Mouse (Mus musculus): Measurements from ENCODE around the gene Slc4a8.

GRCm38 (mm10) chr15:100810243-100810642 lies 48.7 kb downstream of the Slc4a8 start:
- TF ChIP-seq CTCF (IDR thresholded peaks at IDR 0.05; ENCODE audit: low read depth) (no peak), EP300 (IDR thresholded peaks at IDR 0.05; ENCODE audit: low read depth) (no peak)

All from liver, postnatal 0 days (tissue).